Mouse (Mus musculus) myocyte (in vitro differentiated cells): ENCODE results near the gene Rab22a.

Experiments
- MYOG ChIP-seq, 3 experiments: IDR thresholded peaks; one replicate each; pipeline ENCODE4 v1.6.1; 2011; ENCODE audit warnings: control low read depth in 2 of 3, low read depth in 2 of 3, mild to moderate bottlenecking in 2 of 3; ENCODE audit not compliant: insufficient read length in 2 of 3, control insufficient read depth in 1 of 3, insufficient read depth in 1 of 3
- POLR2A ChIP-seq: IDR thresholded peaks from one replicate; pipeline ENCODE4 v1.6.1; 2011; ENCODE audit warnings: low read depth, mild to moderate bottlenecking, control low read depth, moderate library complexity; ENCODE audit not compliant: insufficient read length
- POLR2AphosphoS2 ChIP-seq: IDR thresholded peaks from one replicate; pipeline ENCODE4 v1.6.1; 2011; ENCODE audit warnings: low read depth, control low read depth; ENCODE audit not compliant: insufficient read length
- USF1 ChIP-seq: IDR thresholded peaks from one replicate; pipeline ENCODE4 v1.6.1; 2011; ENCODE audit warnings: low read depth, mild to moderate bottlenecking, control low read depth, moderate library complexity

GRCm38 (mm10) chr2:173702867-173703237, 43.3 kb downstream of the Rab22a start:
- TF ChIP-seq POLR2A (no peak), USF1 (no peak), MYOG (IDR thresholded peaks at IDR 0.05; ENCODE audit: control insufficient read depth in 1 of 3, insufficient read depth in 1 of 3, insufficient read length in 2 of 3, low read depth in 2 of 3) (no peak), POLR2AphosphoS2 (no peak)
